Mouse (Mus musculus): Measurements from ENCODE around the gene Cdh24. TPM values are rescaled to one million over a fixed set of nuclear protein-coding genes. Genes with fewer than 3 reads are reported as not detected.

Cdh24 gene
- 2.1 and 2.8 TPM in 2 replicates for polyA plus RNA-seq (2015; fragmentation: Nextera tagmentation; extraction: Ambion mirVana)

- 0 out of 2 replicates have a peak within 1 kb of the TSS, but pooled peaks have one; percentile 41 for H3K27ac ChIP-seq (ENCODE audit: low read length)
These were observed at the start of gene Cdh24 for GRCm38 (mm10) chr14:54641305-54641969. Gene Cdh24 (minus strand): TSS chr14:54641364.

GRCm38 (mm10) chr14:54687251-54687650, 46.1 kb upstream of the Cdh24 start:
- H3K4me2 ChIP-seq (ENCODE audit: low read depth, low read length) = peak overlapping the region; percentile 65
- H3K27me3 ChIP-seq (ENCODE audit: control insufficient read depth, insufficient read depth, low read depth, low read length) = no peaks in the 10 kb centered on the region
- 3% methylated on average over 8 of the region's 8 CpGs for WGBS
- peaks cover 21% of the 10 kb centered on the region for H3K4me1 ChIP-seq (replicated peaks; ENCODE audit: control insufficient read depth, insufficient read depth, low read length)
- H3K9ac ChIP-seq (ENCODE audit: low read length) = peak overlapping the region; percentile 99
- peak overlapping the region; percentile 89 for H3K4me3 ChIP-seq (ENCODE audit: low read length)
- H3K9me3 ChIP-seq (ENCODE audit: control insufficient read depth, low read length) = no peaks in the 10 kb centered on the region
- no peak for ATAC-seq (ENCODE audit: low read depth)
- peaks cover 19% of the 10 kb centered on the region for H3K36me3 ChIP-seq (ENCODE audit: control insufficient read depth, insufficient read depth, low read length)
- peak overlapping the region; percentile 96 for H3K27ac ChIP-seq (ENCODE audit: low read length)

More at GRCm38 (mm10) chr14:54641305-54641969, at the start of gene Cdh24:
- H3K9me3 ChIP-seq (ENCODE audit: control insufficient read depth, low read length) = no peaks in the 10 kb centered on the region
- H3K4me3 ChIP-seq (ENCODE audit: low read length) = peak within 1 kb of the TSS; percentile 58
- peak within 1 kb of the TSS; percentile 75 for H3K9ac ChIP-seq (ENCODE audit: low read length)
- H3K4me2 ChIP-seq (ENCODE audit: low read depth, low read length) = peak within 1 kb of the TSS; percentile 84
- peak; percentile 96 for ATAC-seq (ENCODE audit: low read depth)
- peaks cover 33% of the 10 kb centered on the region for H3K36me3 ChIP-seq (ENCODE audit: control insufficient read depth, insufficient read depth, low read length)
- WGBS = under 1% methylated on average over 43 of the region's 52 CpGs
- H3K4me1 ChIP-seq (replicated peaks; ENCODE audit: control insufficient read depth, insufficient read depth, low read length) = peaks cover 6% of the 10 kb centered on the region
- H3K27me3 ChIP-seq (ENCODE audit: control insufficient read depth, insufficient read depth, low read depth, low read length) = no peaks in the 10 kb centered on the region

GRCm38 (mm10) chr14:54686522-54687143, 45.5 kb upstream of the Cdh24 start, which contains the start of gene Acin1:
Gene Acin1 (minus strand): TSS chr14:54686931.
- under 1% methylated on average over 44 of the region's 44 CpGs for WGBS
- no peaks in the 10 kb centered on the region for H3K9me3 ChIP-seq (ENCODE audit: control insufficient read depth, low read length)
- H3K4me1 ChIP-seq (replicated peaks; ENCODE audit: control insufficient read depth, insufficient read depth, low read length) = peaks cover 21% of the 10 kb centered on the region
- H3K4me3 ChIP-seq (ENCODE audit: low read length) = peak within 1 kb of the TSS; percentile 89
- H3K27me3 ChIP-seq (ENCODE audit: control insufficient read depth, insufficient read depth, low read depth, low read length) = no peaks in the 10 kb centered on the region
- H3K36me3 ChIP-seq (ENCODE audit: control insufficient read depth, insufficient read depth, low read length) = peaks cover 21% of the 10 kb centered on the region
- H3K27ac ChIP-seq (ENCODE audit: low read length) = peak within 1 kb of the TSS; percentile 96
- peak within 1 kb of the TSS; percentile 86 for H3K4me2 ChIP-seq (ENCODE audit: low read depth, low read length)
- ATAC-seq (ENCODE audit: low read depth) = peak; percentile 97
- H3K9ac ChIP-seq (ENCODE audit: low read length) = peak within 1 kb of the TSS; percentile 99

GRCm38 (mm10) chr14:54686063-54686521, 44.9 kb upstream of the Cdh24 start, which contains the start of gene 1700123O20Rik:
Gene 1700123O20Rik (plus strand): TSS chr14:54686216.
- H3K4me2 ChIP-seq (ENCODE audit: low read depth, low read length) = peak within 1 kb of the TSS; percentile 86
- H3K27ac ChIP-seq (ENCODE audit: low read length) = peak within 1 kb of the TSS; percentile 96
- no peaks in the 10 kb centered on the region for H3K9me3 ChIP-seq (ENCODE audit: control insufficient read depth, low read length)
- peaks cover 21% of the 10 kb centered on the region for H3K36me3 ChIP-seq (ENCODE audit: control insufficient read depth, insufficient read depth, low read length)
- H3K27me3 ChIP-seq (ENCODE audit: control insufficient read depth, insufficient read depth, low read depth, low read length) = no peaks in the 10 kb centered on the region
- ATAC-seq (ENCODE audit: low read depth) = peak; percentile 85
- WGBS = under 1% methylated on average over 41 of the region's 41 CpGs
- peak within 1 kb of the TSS; percentile 99 for H3K9ac ChIP-seq (ENCODE audit: low read length)
- peaks cover 21% of the 10 kb centered on the region for H3K4me1 ChIP-seq (replicated peaks; ENCODE audit: control insufficient read depth, insufficient read depth, low read length)
- H3K4me3 ChIP-seq (ENCODE audit: low read length) = peak within 1 kb of the TSS; percentile 89

GRCm38 (mm10) chr14:54685471-54685870, 44.3 kb upstream of the Cdh24 start:
- Histone ChIP-seq H3K27ac (ENCODE audit: low read length) (peak overlapping the region; percentile 96), H3K27me3 (ENCODE audit: control insufficient read depth, insufficient read depth, low read depth, low read length) (no peaks in the 10 kb centered on the region), H3K4me1 (replicated peaks; ENCODE audit: control insufficient read depth, insufficient read depth, low read length) (peaks cover 21% of the 10 kb centered on the region), H3K9ac (ENCODE audit: low read length) (peak overlapping the region; percentile 99), H3K4me3 (ENCODE audit: low read length) (peak overlapping the region; percentile 89), H3K4me2 (ENCODE audit: low read depth, low read length) (peak overlapping the region; percentile 86), H3K36me3 (ENCODE audit: control insufficient read depth, insufficient read depth, low read length) (peaks cover 19% of the 10 kb centered on the region; the same call in 1 of the 2 replicates), H3K9me3 (ENCODE audit: control insufficient read depth, low read length) (no peaks in the 10 kb centered on the region)
- WGBS = 5% methylated on average over 8 of the region's 8 CpGs
- no peak for ATAC-seq (ENCODE audit: low read depth)

- no peak for ATAC-seq (ENCODE audit: low read depth)
- Histone ChIP-seq H3K27me3 (ENCODE audit: control insufficient read depth, insufficient read depth, low read depth, low read length) (no peaks in the 10 kb centered on the region), H3K9me3 (ENCODE audit: control insufficient read depth, low read length) (no peaks in the 10 kb centered on the region), H3K9ac (ENCODE audit: low read length) (no peak overlapping the region), H3K36me3 (ENCODE audit: control insufficient read depth, insufficient read depth, low read length) (peaks cover 24% of the 10 kb centered on the region), H3K4me1 (replicated peaks; ENCODE audit: control insufficient read depth, insufficient read depth, low read length) (peaks cover 10% of the 10 kb centered on the region; the same call in 1 of the 2 replicates), H3K4me3 (ENCODE audit: low read length) (no peak overlapping the region), H3K4me2 (ENCODE audit: low read depth, low read length) (no peak overlapping the region), H3K27ac (ENCODE audit: low read length) (no peak overlapping the region)
- 85% methylated on average over 3 of the region's 3 CpGs for WGBS
These were observed 41.2 kb upstream of the Cdh24 start for GRCm38 (mm10) chr14:54682396-54682795.

GRCm38 (mm10) chr14:54678657-54679304, 37.6 kb upstream of the Cdh24 start:
- H3K36me3 ChIP-seq (ENCODE audit: control insufficient read depth, insufficient read depth, low read length) = peaks cover 33% of the 10 kb centered on the region
- no peaks in the 10 kb centered on the region for H3K27me3 ChIP-seq (ENCODE audit: control insufficient read depth, insufficient read depth, low read depth, low read length)
- peaks cover 3% of the 10 kb centered on the region; the same call in 1 of the 2 replicates for H3K4me1 ChIP-seq (replicated peaks; ENCODE audit: control insufficient read depth, insufficient read depth, low read length)
- no peaks in the 10 kb centered on the region for H3K9me3 ChIP-seq (ENCODE audit: control insufficient read depth, low read length)
- no peak overlapping the region for H3K4me3 ChIP-seq (ENCODE audit: low read length)
- H3K27ac ChIP-seq (ENCODE audit: low read length) = no peak overlapping the region
- WGBS = 77% methylated on average over 16 of the region's 16 CpGs
- no peak overlapping the region for H3K9ac ChIP-seq (ENCODE audit: low read length)
- ATAC-seq (ENCODE audit: low read depth) = no peak
- no peak overlapping the region for H3K4me2 ChIP-seq (ENCODE audit: low read depth, low read length)

- no peak overlapping the region for H3K27ac ChIP-seq (ENCODE audit: low read length)
- no peak for ATAC-seq (ENCODE audit: low read depth)
- H3K9me3 ChIP-seq (ENCODE audit: control insufficient read depth, low read length) = no peaks in the 10 kb centered on the region
- H3K9ac ChIP-seq (ENCODE audit: low read length) = no peak overlapping the region
- H3K4me3 ChIP-seq (ENCODE audit: low read length) = no peak overlapping the region
- H3K36me3 ChIP-seq (ENCODE audit: control insufficient read depth, insufficient read depth, low read length) = peaks cover 28% of the 10 kb centered on the region
- H3K27me3 ChIP-seq (ENCODE audit: control insufficient read depth, insufficient read depth, low read depth, low read length) = no peaks in the 10 kb centered on the region
- H3K4me1 ChIP-seq (replicated peaks; ENCODE audit: control insufficient read depth, insufficient read depth, low read length) = no peaks in the 10 kb centered on the region; the same call in 1 of the 2 replicates
- H3K4me2 ChIP-seq (ENCODE audit: low read depth, low read length) = no peak overlapping the region
- WGBS = 89% methylated on average over 5 of the region's 5 CpGs
These were observed 35.1 kb upstream of the Cdh24 start for GRCm38 (mm10) chr14:54676290-54676689.
